Mouse (Mus musculus) liver, embryonic 13.5 days (tissue): Measurements from ENCODE around the gene Ak5. TPM values are rescaled to one million over a fixed set of nuclear protein-coding genes. Genes with fewer than 3 reads are reported as not detected.

Experiments used
- ATAC-seq: fragments of 200-750 bp; cut with Nextera tagmentation; 2 replicates; pipeline ENCODE4 v1.8.0; 2017; ENCODE audit warnings: low read depth, mild to moderate bottlenecking, moderate number of reproducible peaks, moderate library complexity
- DNase-seq: peaks from one replicate; pipeline ENCODE4 v3.0.0; 2022
- H3K27ac ChIP-seq: fragments of 300-500 bp; sonication (generic); 2 replicates; pipeline ENCODE4 v1.5.1; 2015; ENCODE audit warnings: moderate library complexity, mild to moderate bottlenecking, inconsistent platforms
- H3K27me3 ChIP-seq: fragments of 300-500 bp; sonication (generic); 2 replicates; pipeline ENCODE4 v1.6.1; 2015; ENCODE audit warnings: mild to moderate bottlenecking, inconsistent platforms
- H3K36me3 ChIP-seq: fragments of 300-500 bp; sonication (generic); 2 replicates; pipeline ENCODE4 v1.6.1; 2015; ENCODE audit warnings: mild to moderate bottlenecking, inconsistent platforms
- H3K4me1 ChIP-seq: fragments of 300-500 bp; sonication (generic); replicated peaks from 2 replicates; pipeline ENCODE4 v1.6.1; 2015; ENCODE audit warnings: inconsistent platforms
- H3K4me2 ChIP-seq: fragments of 300-500 bp; sonication (generic); 2 replicates; pipeline ENCODE4 v1.6.1; 2015; ENCODE audit warnings: inconsistent platforms, mild to moderate bottlenecking, moderate library complexity
- H3K4me3 ChIP-seq: fragments of 300-500 bp; sonication (generic); replicated peaks from 2 replicates; pipeline ENCODE4 v1.5.1; 2015; ENCODE audit warnings: mild to moderate bottlenecking, inconsistent platforms
- H3K9ac ChIP-seq: fragments of 300-500 bp; sonication (generic); 2 replicates; pipeline ENCODE4 v1.6.1; 2015; ENCODE audit warnings: mild to moderate bottlenecking, inconsistent platforms
- H3K9me3 ChIP-seq: fragments of 300-500 bp; sonication (generic); replicated peaks from 2 replicates; pipeline ENCODE4 v1.6.1; 2016; ENCODE audit warnings: inconsistent platforms
- WGBS: fragments of 180-500 bp; shearing (Covaris S2); methylation state at CpG from one replicate; pipeline ENCODE4 v1.1.7; 2015; ENCODE audit not compliant: insufficient replicate concordance; 5-methylcytosine and 5-hydroxymethylcytosine counted together
- polyA plus RNA-seq: library from polyadenylated mRNA; unstranded; fragments of >200 nt; fragmentation: Nextera tagmentation; extraction: Ambion mirVana; gene quantifications from 2 replicates; pipeline ENCODE4 v1.2.1, GENCODE M21; 2015

The Ak5 gene
- polyA plus RNA-seq, 1 experiment from 2014 or later: 0.30 TPM

- Histone ChIP-seq H3K27ac (no peak overlapping the region), H3K36me3 (no peaks in the 10 kb centered on the region), H3K4me3 (no peak overlapping the region), H3K4me1 (peaks cover 25% of the 10 kb centered on the region), H3K9me3 (no peaks in the 10 kb centered on the region), H3K27me3 (no peaks in the 10 kb centered on the region), H3K4me2 (no peak overlapping the region), H3K9ac (no peak overlapping the region)
- ATAC-seq (no peak), DNase-seq (peak; percentile 39)
- WGBS: 57% methylated on average over 15 of the region's 15 CpGs
These were observed 193.4 kb downstream of the Ak5 start for GRCm38 (mm10) chr3:152474582-152475277.

- no peak for DNase-seq
- Histone ChIP-seq H3K27me3 (no peaks in the 10 kb centered on the region), H3K9ac (no peak overlapping the region), H3K27ac (no peak overlapping the region), H3K36me3 (no peaks in the 10 kb centered on the region), H3K4me1 (peaks cover 9% of the 10 kb centered on the region), H3K4me3 (no peak overlapping the region), H3K9me3 (no peaks in the 10 kb centered on the region), H3K4me2 (no peak overlapping the region)
- WGBS: 79% methylated on average over 16 of the region's 16 CpGs
- no peak for ATAC-seq
These were observed 195.5 kb downstream of the Ak5 start for GRCm38 (mm10) chr3:152472676-152473075.

GRCm38 (mm10) chr3:152470347-152470746 lies 197.8 kb downstream of the Ak5 start:
- DNase-seq (no peak), ATAC-seq (no peak)
- H3K4me2 ChIP-seq: no peak overlapping the region
- H3K4me3 ChIP-seq: no peak overlapping the region
- no peaks in the 10 kb centered on the region for H3K36me3 ChIP-seq
- 77% methylated on average over 10 of the region's 10 CpGs for WGBS
- peaks cover 11% of the 10 kb centered on the region for H3K4me1 ChIP-seq
- no peaks in the 10 kb centered on the region for H3K9me3 ChIP-seq
- H3K27me3 ChIP-seq: no peaks in the 10 kb centered on the region
- H3K27ac ChIP-seq: no peak overlapping the region
- no peak overlapping the region for H3K9ac ChIP-seq

- Histone ChIP-seq H3K4me2 (no peak overlapping the region), H3K9me3 (no peaks in the 10 kb centered on the region), H3K4me1 (peaks cover 11% of the 10 kb centered on the region), H3K27me3 (no peaks in the 10 kb centered on the region), H3K36me3 (no peaks in the 10 kb centered on the region), H3K4me3 (no peak overlapping the region), H3K9ac (no peak overlapping the region), H3K27ac (no peak overlapping the region)
- 67% methylated on average over 18 of the region's 18 CpGs for WGBS
- DNase-seq (no peak), ATAC-seq (no peak)
These were observed 198.5 kb downstream of the Ak5 start for GRCm38 (mm10) chr3:152469423-152470200.

- ATAC-seq (no peak), DNase-seq (no peak)
- peaks cover 11% of the 10 kb centered on the region; the same call in 1 of the 2 replicates for H3K4me1 ChIP-seq
- WGBS: 76% methylated on average over 12 of the region's 12 CpGs
- H3K4me2 ChIP-seq: no peak overlapping the region
- no peak overlapping the region for H3K27ac ChIP-seq
- no peak overlapping the region for H3K9ac ChIP-seq
- H3K36me3 ChIP-seq: no peaks in the 10 kb centered on the region
- H3K4me3 ChIP-seq: no peak overlapping the region
- H3K9me3 ChIP-seq: no peaks in the 10 kb centered on the region
- H3K27me3 ChIP-seq: no peaks in the 10 kb centered on the region
These were observed 199.6 kb downstream of the Ak5 start for GRCm38 (mm10) chr3:152468569-152469041.

- Histone ChIP-seq H3K27me3 (no peaks in the 10 kb centered on the region), H3K4me2 (no peak overlapping the region), H3K9me3 (no peaks in the 10 kb centered on the region), H3K9ac (no peak overlapping the region), H3K4me3 (no peak overlapping the region), H3K4me1 (peaks cover 11% of the 10 kb centered on the region; the same call in 1 of the 2 replicates), H3K36me3 (no peaks in the 10 kb centered on the region), H3K27ac (no peak overlapping the region)
- ATAC-seq (no peak), DNase-seq (no peak)
- 80% methylated on average over 8 of the region's 8 CpGs for WGBS
These were observed 200.1 kb downstream of the Ak5 start for GRCm38 (mm10) chr3:152468032-152468431.

- Histone ChIP-seq H3K27ac (no peak overlapping the region), H3K4me2 (no peak overlapping the region), H3K9ac (no peak overlapping the region), H3K9me3 (no peaks in the 10 kb centered on the region), H3K27me3 (no peaks in the 10 kb centered on the region), H3K36me3 (peaks cover 4% of the 10 kb centered on the region), H3K4me3 (no peak overlapping the region), H3K4me1 (peaks cover 11% of the 10 kb centered on the region; the same call in 1 of the 2 replicates)
- ATAC-seq (no peak), DNase-seq (no peak)
- 75% methylated on average over 4 of the region's 4 CpGs for WGBS
These were observed 200.8 kb downstream of the Ak5 start for GRCm38 (mm10) chr3:152467312-152467711.

GRCm38 (mm10) chr3:152466849-152467248 lies 201.3 kb downstream of the Ak5 start:
- H3K27ac ChIP-seq: no peak overlapping the region
- H3K4me2 ChIP-seq: no peak overlapping the region
- peaks cover 11% of the 10 kb centered on the region; the same call in 1 of the 2 replicates for H3K4me1 ChIP-seq
- no peaks in the 10 kb centered on the region for H3K9me3 ChIP-seq
- no peak overlapping the region for H3K9ac ChIP-seq
- no peak overlapping the region for H3K4me3 ChIP-seq
- no peaks in the 10 kb centered on the region for H3K27me3 ChIP-seq
- WGBS: 53% methylated on average over 9 of the region's 9 CpGs
- ATAC-seq (peak; percentile 70), DNase-seq (no peak)
- peaks cover 7% of the 10 kb centered on the region for H3K36me3 ChIP-seq

GRCm38 (mm10) chr3:152465338-152465737 lies 202.8 kb downstream of the Ak5 start:
- WGBS: 86% methylated on average over 6 of the region's 6 CpGs
- Histone ChIP-seq H3K9ac (no peak overlapping the region), H3K4me1 (peaks cover 11% of the 10 kb centered on the region; the same call in 1 of the 2 replicates), H3K4me2 (no peak overlapping the region), H3K27ac (no peak overlapping the region), H3K9me3 (no peaks in the 10 kb centered on the region), H3K4me3 (no peak overlapping the region), H3K36me3 (peaks cover 13% of the 10 kb centered on the region), H3K27me3 (no peaks in the 10 kb centered on the region)
- DNase-seq (no peak), ATAC-seq (no peak)

- DNase-seq (no peak), ATAC-seq (no peak)
These were observed 203.7 kb downstream of the Ak5 start for GRCm38 (mm10) chr3:152464462-152464861.

GRCm38 (mm10) chr3:152462900-152463299 lies 205.3 kb downstream of the Ak5 start:
- Histone ChIP-seq H3K4me1 (peaks cover 11% of the 10 kb centered on the region; the same call in 1 of the 2 replicates), H3K4me2 (no peak overlapping the region), H3K9ac (no peak overlapping the region), H3K36me3 (peaks cover 27% of the 10 kb centered on the region), H3K4me3 (no peak overlapping the region), H3K27ac (no peak overlapping the region), H3K27me3 (no peaks in the 10 kb centered on the region), H3K9me3 (no peaks in the 10 kb centered on the region)
- no peak for DNase-seq
- no peak for ATAC-seq
- WGBS: 86% methylated on average over 10 of the region's 10 CpGs

More at GRCm38 (mm10) chr3:152464462-152464861, 203.7 kb downstream of the Ak5 start:
- Histone ChIP-seq H3K4me1 (peaks cover 11% of the 10 kb centered on the region; the same call in 1 of the 2 replicates), H3K9me3 (no peaks in the 10 kb centered on the region), H3K4me2 (no peak overlapping the region), H3K9ac (no peak overlapping the region), H3K27ac (no peak overlapping the region), H3K27me3 (no peaks in the 10 kb centered on the region), H3K4me3 (no peak overlapping the region), H3K36me3 (peaks cover 17% of the 10 kb centered on the region)
- WGBS: 79% methylated on average over 3 of the region's 3 CpGs
